Mouse (Mus musculus) lung, postnatal 0 days (tissue): ENCODE data around the gene Lrrc74b. TPM values are rescaled to one million over a fixed set of nuclear protein-coding genes. Genes with fewer than 3 reads are reported as not detected.

Experiments
- ATAC-seq: fragments of 200-750 bp; cut with Nextera tagmentation; 2 replicates; pipeline ENCODE4 v1.8.0; 2017; ENCODE audit warnings: moderate library complexity
- DNase-seq: peaks from one replicate; pipeline ENCODE4 v3.0.0-alpha.2; 2016; ENCODE audit warnings: low spot score
- H3K27ac ChIP-seq: fragments of 300-500 bp; sonication (generic); 2 replicates; pipeline ENCODE4 v1.5.1; 2014; ENCODE audit warnings: antibody characterized with exemption, mild to moderate bottlenecking, low read length, mixed read lengths
- H3K27me3 ChIP-seq: fragments of 300-500 bp; sonication (generic); replicated peaks from 2 replicates; pipeline ENCODE4 v1.6.1; 2014; ENCODE audit warnings: low read length, mixed read lengths; ENCODE audit not compliant: insufficient read depth
- H3K36me3 ChIP-seq: fragments of 300-500 bp; sonication (generic); 2 replicates; pipeline ENCODE4 v1.6.1; 2014; ENCODE audit warnings: low read length, mixed read lengths; ENCODE audit not compliant: insufficient read depth
- H3K4me1 ChIP-seq: fragments of 300-500 bp; sonication (generic); 2 replicates; pipeline ENCODE4 v1.6.1; 2014; ENCODE audit warnings: antibody characterized with exemption, low read depth, low read length, mixed read lengths; ENCODE audit not compliant: insufficient read depth
- H3K4me2 ChIP-seq: fragments of 300-500 bp; sonication (generic); replicated peaks from 2 replicates; pipeline ENCODE4 v1.6.1; 2014; ENCODE audit warnings: low read depth, mild to moderate bottlenecking, low read length, moderate library complexity, mixed read lengths
- H3K4me3 ChIP-seq: fragments of 300-500 bp; sonication (generic); 2 replicates; pipeline ENCODE4 v1.5.1; 2014; ENCODE audit warnings: low read depth, low read length
- H3K9ac ChIP-seq: fragments of 300-500 bp; sonication (generic); replicated peaks from 2 replicates; pipeline ENCODE4 v1.6.1; 2014; ENCODE audit warnings: low read depth, mild to moderate bottlenecking
- H3K9me3 ChIP-seq: fragments of 300-500 bp; sonication (generic); 2 replicates; pipeline ENCODE4 v1.6.1; 2016; ENCODE audit warnings: low read length, mixed read lengths
- CTCF ChIP-seq: IDR thresholded peaks from 2 replicates; pipeline ENCODE4 v1.5.1; 2016; ENCODE audit warnings: antibody characterized with exemption, mild to moderate bottlenecking
- EP300 ChIP-seq: IDR thresholded peaks from 2 replicates; pipeline ENCODE4 v1.6.1; 2016; ENCODE audit warnings: antibody characterized with exemption, mild to moderate bottlenecking, control low read depth
- WGBS: fragments of 180-500 bp; shearing (Covaris S2); extraction: QIAGEN DNeasy Blood & Tissue Kit; methylation state at CpG from one replicate; pipeline ENCODE4 v1.1.7; 2014; 5-methylcytosine and 5-hydroxymethylcytosine counted together
- polyA plus RNA-seq: library from polyadenylated mRNA; unstranded; fragments of >200 nt; fragmentation: Nextera tagmentation; extraction: Ambion mirVana; gene quantifications from 2 replicates; pipeline ENCODE4 v1.2.1, GENCODE M21; 2015

Lrrc74b gene
- 5.3 and 7.7 TPM in 2 replicates for polyA plus RNA-seq

GRCm38 (mm10) chr16:17561128-17561750 lies at the start of gene Lrrc74b:
Gene Lrrc74b, minus strand, starts transcription at chr16:17561247.
- Histone ChIP-seq H3K4me3 (peak within 1 kb of the TSS; percentile 11; the same call in 1 of the 2 replicates), H3K4me1 (peaks cover 4% of the 10 kb centered on the region; the same call in 1 of the 2 replicates), H3K9me3 (no peaks in the 10 kb centered on the region), H3K4me2 (peak within 1 kb of the TSS; percentile 61), H3K27ac (peak within 1 kb of the TSS; percentile 55), H3K27me3 (0 out of 2 replicates have a peak, but pooled peaks cover 4% of the 10 kb centered on the region), H3K36me3 (no peaks in the 10 kb centered on the region), H3K9ac (peak within 1 kb of the TSS; percentile 29; the same call in 1 of the 2 replicates)
- TF ChIP-seq EP300 (no peak), CTCF (no peak)
- ATAC-seq (peak; percentile 94), DNase-seq (peak; percentile 91)
- under 1% methylated on average over 22 of the region's 22 CpGs for whole genome bisulfite sequencing

- Histone ChIP-seq H3K27ac (no peak overlapping the region), H3K4me3 (no peak overlapping the region), H3K36me3 (no peaks in the 10 kb centered on the region), H3K9ac (no peak overlapping the region), H3K4me1 (no peaks in the 10 kb centered on the region), H3K27me3 (no peaks in the 10 kb centered on the region), H3K4me2 (no peak overlapping the region), H3K9me3 (no peaks in the 10 kb centered on the region)
- WGBS, result 65% methylated on average over 5 of the region's 5 CpGs
- DNase-seq (no peak), ATAC-seq (no peak)
- TF ChIP-seq CTCF (no peak), EP300 (no peak)
Observed at GRCm38 (mm10) chr16:17605684-17606083, 44.6 kb upstream of the Lrrc74b start.

- H3K27ac ChIP-seq, result no peak overlapping the region
- H3K4me3 ChIP-seq, result no peak overlapping the region
- no peaks in the 10 kb centered on the region for H3K4me1 ChIP-seq
- H3K9me3 ChIP-seq, result no peaks in the 10 kb centered on the region
- H3K36me3 ChIP-seq, result no peaks in the 10 kb centered on the region
- H3K9ac ChIP-seq, result no peak overlapping the region
- 58% methylated on average over 4 of the region's 4 CpGs for WGBS
- H3K4me2 ChIP-seq, result no peak overlapping the region
- no peaks in the 10 kb centered on the region for H3K27me3 ChIP-seq
- TF ChIP-seq CTCF (no peak), EP300 (no peak)
- DNase-seq (no peak), ATAC-seq (no peak)
Observed at GRCm38 (mm10) chr16:17604941-17605340, 43.9 kb upstream of the Lrrc74b start.

- no peak overlapping the region for H3K4me3 ChIP-seq
- H3K4me1 ChIP-seq, result no peaks in the 10 kb centered on the region
- TF ChIP-seq CTCF (peak; percentile 49), EP300 (no peak)
- no peaks in the 10 kb centered on the region for H3K27me3 ChIP-seq
- H3K27ac ChIP-seq, result no peak overlapping the region
- DNase-seq, result no peak
- H3K4me2 ChIP-seq, result no peak overlapping the region
- no peaks in the 10 kb centered on the region for H3K9me3 ChIP-seq
- WGBS, result 35% methylated on average over 3 of the region's 3 CpGs
- no peak overlapping the region for H3K9ac ChIP-seq
- H3K36me3 ChIP-seq, result no peaks in the 10 kb centered on the region
- ATAC-seq, result no peak
Observed at GRCm38 (mm10) chr16:17600944-17601562, 40.0 kb upstream of the Lrrc74b start.

- no peaks in the 10 kb centered on the region for H3K4me1 ChIP-seq
- no peak overlapping the region for H3K9ac ChIP-seq
- H3K27me3 ChIP-seq, result no peaks in the 10 kb centered on the region
- no peaks in the 10 kb centered on the region for H3K9me3 ChIP-seq
- DNase-seq, result no peak
- no peak for TF ChIP-seq CTCF
- TF ChIP-seq EP300, result no peak
- H3K4me2 ChIP-seq, result no peak overlapping the region
- no peaks in the 10 kb centered on the region for H3K36me3 ChIP-seq
- no peak overlapping the region for H3K4me3 ChIP-seq
- no peak for ATAC-seq
- no peak overlapping the region for H3K27ac ChIP-seq
- WGBS, result 17% methylated on average over 2 of the region's 2 CpGs
Observed at GRCm38 (mm10) chr16:17590731-17591130, 29.7 kb upstream of the Lrrc74b start.

GRCm38 (mm10) chr16:17584555-17584954 lies 23.5 kb upstream of the Lrrc74b start:
- DNase-seq (no peak), ATAC-seq (no peak)
- 93% methylated on average over 7 of the region's 7 CpGs for WGBS
- no peak overlapping the region for H3K4me3 ChIP-seq
- H3K36me3 ChIP-seq, result no peaks in the 10 kb centered on the region
- no peaks in the 10 kb centered on the region for H3K4me1 ChIP-seq
- H3K27ac ChIP-seq, result no peak overlapping the region
- no peak overlapping the region for H3K4me2 ChIP-seq
- TF ChIP-seq CTCF, result no peak
- no peak for TF ChIP-seq EP300
- H3K27me3 ChIP-seq, result no peaks in the 10 kb centered on the region
- no peaks in the 10 kb centered on the region for H3K9me3 ChIP-seq
- H3K9ac ChIP-seq, result no peak overlapping the region
